13 mouse cellular contexts compared by ENCODE assay signal in genomic region chr8:45872077-45872476, GRCm38 (mm10). TPM values are rescaled to one million over a fixed set of nuclear protein-coding genes. Genes with fewer than 3 reads are reported as not detected.
DNase-seq lines count a peak whose midpoint lies in the region; ATAC-seq lines count a peak whose summit lies in the region.
"Had no signal": no experiment of that assay in that cellular context is flagged by ENCODE, and none has a peak within 500 bp of the region (broad histone marks: within the 10 kb centered on the region; RNA-seq: fewer than 3 reads in every experiment).

No protein-coding gene starts in this region.

- no peak for ATAC-seq in midbrain, embryonic 11.5 days (ENCODE audit: low FRiP score)
- ATAC-seq in midbrain, embryonic 14.5 days (ENCODE audit: low FRiP score, low TSS enrichment), result no peak
- no peak for ATAC-seq in granulocyte monocyte progenitor cell, adult 5-6 weeks (replicated peaks; ENCODE audit: poor library complexity, severe bottlenecking)

- no peaks in the 10 kb centered on the region for H3K27me3 ChIP-seq in midbrain, embryonic 11.5 days (ENCODE audit: control insufficient read depth, insufficient read depth, low read length)
- no peaks in the 10 kb centered on the region for H3K27me3 ChIP-seq in midbrain, embryonic 14.5 days (ENCODE audit: control insufficient read depth, insufficient read depth, low read length)

- peaks cover 23% of the 10 kb centered on the region for H3K4me1 ChIP-seq in midbrain, embryonic 11.5 days (ENCODE audit: control insufficient read depth, insufficient read depth, low read length)
- H3K4me1 ChIP-seq in midbrain, embryonic 14.5 days (ENCODE audit: control insufficient read depth, insufficient read depth, low read length), result peaks cover 5% of the 10 kb centered on the region; the same call in 1 of the 2 replicates

- 84% methylated on average over 7 of the region's 7 CpGs for WGBS in midbrain, embryonic 11.5 days
- 90% methylated on average over 7 of the region's 7 CpGs for WGBS in midbrain, embryonic 14.5 days

- no peak overlapping the region for H3K4me2 ChIP-seq in midbrain, embryonic 11.5 days
- no peak overlapping the region for H3K4me2 ChIP-seq in midbrain, embryonic 14.5 days (ENCODE audit: low read length)

- H3K9me3 ChIP-seq in midbrain, embryonic 11.5 days (ENCODE audit: control insufficient read depth, low read length), result no peaks in the 10 kb centered on the region
- H3K9me3 ChIP-seq in midbrain, embryonic 14.5 days (ENCODE audit: control insufficient read depth, low read length), result no peaks in the 10 kb centered on the region
- H3K9me3 ChIP-seq: forebrain, embryonic 10.5 days had no signal

- H3K9ac ChIP-seq in midbrain, embryonic 11.5 days (ENCODE audit: low read length), result no peak overlapping the region
- no peak overlapping the region for H3K9ac ChIP-seq in midbrain, embryonic 14.5 days (replicated peaks; ENCODE audit: low read length)
- H3K9ac ChIP-seq: liver, embryonic 14.5 days had no signal

- H3K36me3 ChIP-seq in midbrain, embryonic 11.5 days (ENCODE audit: control insufficient read depth, insufficient read depth, low read length), result no peaks in the 10 kb centered on the region
- H3K36me3 ChIP-seq in midbrain, embryonic 14.5 days (ENCODE audit: control insufficient read depth, insufficient read depth, low read length), result no peaks in the 10 kb centered on the region
- H3K36me3 ChIP-seq: forebrain, embryonic 10.5 days had no signal

- no peak overlapping the region for H3K4me3 ChIP-seq in midbrain, embryonic 11.5 days (ENCODE audit: low read depth, low read length)
- no peak overlapping the region for H3K4me3 ChIP-seq in midbrain, embryonic 14.5 days (replicated peaks; ENCODE audit: low read depth, low read length)
- H3K4me3 ChIP-seq: forebrain, embryonic 10.5 days had no signal

- DNase-seq in cerebellum, postnatal 10 days, result peak; percentile 23 to 35
- no peak for DNase-seq in cerebellum, adult 11 months
- DNase-seq in midbrain, embryonic 11.5 days (ENCODE audit: low spot score, missing footprints), result peak; percentile 71
- no peak for DNase-seq in midbrain, embryonic 14.5 days
- DNase-seq in heart, postnatal 14 days, result peak; percentile 70 to 77
- DNase-seq in testis, postnatal 14 days (ENCODE audit: low spot score), result peak; percentile 50
- DNase-seq in ovary, adult 18-20 months (ENCODE audit: low spot score), result no peak
- DNase-seq: B cell, adult 2 months; cerebellum, adult 11-12 months; spleen, adult 18-20 months had no signal

- no peak overlapping the region for H3K27ac ChIP-seq in midbrain, embryonic 11.5 days (ENCODE audit: low read depth, low read length)
- no peak overlapping the region for H3K27ac ChIP-seq in midbrain, embryonic 14.5 days (replicated peaks; ENCODE audit: low read depth, low read length)
- H3K27ac ChIP-seq: forebrain, embryonic 10.5 days; liver, embryonic 14.5 days had no signal

- intact Hi-C loops in heart, postnatal 14 days (cut with DNase I), result no loop called here

RNA-seq across cellular contexts. Expression of gene Pdlim3, which starts 13.2 kb away (rescaled TPM):
- 34.4 and 42.2 TPM in 2 replicates for polyA plus RNA-seq in midbrain, embryonic 11.5 days (2014; fragmentation: Nextera tagmentation; extraction: Ambion mirVana)
- polyA plus RNA-seq in midbrain, embryonic 14.5 days (2014; fragmentation: Nextera tagmentation; extraction: Ambion mirVana), result 30.5 and 30.7 TPM in 2 replicates
- 10 to 100 TPM; 29.7 to 40.0 TPM for total RNA-seq in heart, postnatal 14 days (2021)
- not detected in 2 replicates for total RNA-seq in granulocyte monocyte progenitor cell, adult 5-6 weeks (2014; fragmentation: Nextera tagmentation)
- total RNA-seq in granulocyte monocyte progenitor cell, adult 5-6 weeks (2017), result not detected in 2 replicates

Comparison
In these comparisons a context has a peak if more than half of its experiments do, and no peak if none do; other contexts are left out.
1. DNase-seq: peak in cerebellum, postnatal 10 days (2 of 2), midbrain, embryonic 11.5 days (single experiment), heart, postnatal 14 days (2 of 2) and testis, postnatal 14 days (single experiment); none in cerebellum, adult 11 months (single experiment), midbrain, embryonic 14.5 days (single experiment) and ovary, adult 18-20 months (single experiment).
2. RNA of gene Pdlim3, which starts 13.2 kb away (total RNA-seq): 29.7 to 40.0 TPM in heart, postnatal 14 days; not detected in granulocyte monocyte progenitor cell, adult 5-6 weeks; every median in the first group is over 10 times any median in the second.